Mouse (Mus musculus): ENCODE measurements around the gene Kras. TPM values are rescaled to one million over a fixed set of nuclear protein-coding genes. Genes with fewer than 3 reads are reported as not detected.

Gene Kras
- polyA plus RNA-seq, 1 experiment, result 54.3 TPM

DNA sequence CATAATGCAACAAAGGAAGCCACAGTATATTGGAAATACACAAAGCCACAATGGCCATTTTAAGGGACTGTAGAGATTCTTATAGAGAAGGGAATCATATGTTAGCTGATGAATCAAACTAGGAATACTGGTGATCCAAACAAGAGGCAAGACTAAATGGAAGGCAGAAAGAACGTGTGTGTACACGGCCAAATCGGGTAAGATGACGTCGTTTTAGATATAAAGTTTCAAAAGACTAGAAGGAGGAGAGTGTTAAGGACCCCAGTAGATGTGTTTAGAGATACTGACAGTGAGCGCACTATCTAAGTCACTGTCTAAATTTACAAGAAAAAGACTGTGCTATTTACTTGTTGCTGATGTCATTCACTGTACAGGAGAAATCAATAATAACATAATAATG lies 25.8 kb downstream of the Kras start:
- H3K4me3 ChIP-seq (replicated peaks), result no peak overlapping the region
- H3K27me3 ChIP-seq (replicated peaks), result no peaks in the 10 kb centered on the region
- H3K4me1 ChIP-seq, result no peaks in the 10 kb centered on the region
- peaks cover 93% of the 10 kb centered on the region for H3K36me3 ChIP-seq (replicated peaks; ENCODE audit: low read length)
- H3K9me3 ChIP-seq, result no peaks in the 10 kb centered on the region
- TF ChIP-seq GATA1 (IDR thresholded peaks at IDR 0.05; ENCODE audit: borderline replicate concordance, low read length) (no peak), FLI1 (IDR thresholded peaks at IDR 0.05; ENCODE audit: low read length) (no peak)

GRCm38 (mm10) chr6:145215826-145216225 lies 34.2 kb downstream of the Kras start:
- H3K4me1 ChIP-seq, result peaks cover 31% of the 10 kb centered on the region
- no peaks in the 10 kb centered on the region for H3K9me3 ChIP-seq
- peaks cover 83% of the 10 kb centered on the region for H3K36me3 ChIP-seq (replicated peaks; ENCODE audit: low read length)
- H3K27me3 ChIP-seq (replicated peaks), result no peaks in the 10 kb centered on the region
- no peak overlapping the region for H3K4me3 ChIP-seq (replicated peaks)
- TF ChIP-seq GATA1 (IDR thresholded peaks at IDR 0.05; ENCODE audit: borderline replicate concordance, low read length) (no peak), FLI1 (IDR thresholded peaks at IDR 0.05; ENCODE audit: low read length) (no peak)

GRCm38 (mm10) chr6:145213916-145214315 lies 36.1 kb downstream of the Kras start:
- no peak overlapping the region for H3K4me3 ChIP-seq (replicated peaks)
- no peaks in the 10 kb centered on the region for H3K27me3 ChIP-seq (replicated peaks)
- TF ChIP-seq GATA1 (IDR thresholded peaks at IDR 0.05; ENCODE audit: borderline replicate concordance, low read length), result no peak
- TF ChIP-seq FLI1 (IDR thresholded peaks at IDR 0.05; ENCODE audit: low read length), result no peak
- no peaks in the 10 kb centered on the region for H3K9me3 ChIP-seq
- peaks cover 40% of the 10 kb centered on the region for H3K4me1 ChIP-seq
- H3K36me3 ChIP-seq (replicated peaks; ENCODE audit: low read length), result peaks cover 65% of the 10 kb centered on the region

DNA sequence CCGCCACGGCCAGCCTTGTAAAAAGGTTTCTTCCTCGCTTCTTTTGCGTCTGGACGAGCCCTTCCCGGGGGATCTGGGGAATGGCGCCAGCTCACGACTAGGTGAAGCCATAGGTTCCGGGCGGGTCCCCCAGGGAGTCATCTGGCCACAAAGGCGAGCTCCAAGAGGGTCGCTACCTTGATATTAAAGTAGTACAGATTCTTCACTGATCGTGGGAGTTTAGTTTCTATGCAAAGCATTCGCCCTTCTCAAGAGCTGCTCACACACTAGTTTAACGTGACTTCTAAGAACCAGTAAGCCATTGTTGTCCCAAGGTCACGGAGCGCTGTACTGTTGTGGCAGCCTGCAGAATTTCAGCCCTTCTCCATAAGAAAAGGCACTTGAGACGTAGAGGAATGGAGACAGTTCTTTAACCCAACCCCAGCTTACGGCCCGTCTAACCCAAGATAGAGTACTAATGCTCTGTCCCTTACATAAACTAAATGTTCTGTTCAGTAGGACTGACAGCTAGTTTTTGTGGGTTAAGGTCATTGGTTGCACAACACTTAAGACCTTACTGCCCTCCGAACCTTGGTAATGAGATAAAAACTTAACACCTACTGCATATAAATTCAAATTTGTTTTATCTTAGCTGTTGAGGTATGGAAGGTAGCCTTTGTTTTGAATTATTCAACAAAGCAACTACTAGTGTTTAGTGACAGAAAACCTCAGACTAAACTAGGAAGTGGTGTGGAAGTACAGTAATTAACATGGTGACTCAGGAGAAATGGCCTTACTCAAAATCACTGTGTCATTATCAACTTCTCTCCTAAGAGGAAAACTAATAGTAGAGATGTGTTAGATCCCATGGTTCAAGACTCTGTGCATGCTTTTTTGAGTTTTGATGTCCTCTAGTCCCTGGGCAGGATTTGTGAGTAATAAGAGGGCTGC lies 38.4 kb downstream of the Kras start:
- peaks cover 42% of the 10 kb centered on the region for H3K36me3 ChIP-seq (replicated peaks; ENCODE audit: low read length)
- H3K27me3 ChIP-seq (replicated peaks), result no peaks in the 10 kb centered on the region
- no peaks in the 10 kb centered on the region for H3K9me3 ChIP-seq
- H3K4me1 ChIP-seq, result peaks cover 40% of the 10 kb centered on the region
- TF ChIP-seq FLI1 (IDR thresholded peaks at IDR 0.05; ENCODE audit: low read length) (no peak), GATA1 (IDR thresholded peaks at IDR 0.05; ENCODE audit: borderline replicate concordance, low read length) (no peak)
- H3K4me3 ChIP-seq (replicated peaks), result peak overlapping the region; percentile 95

- TF ChIP-seq GATA1 (IDR thresholded peaks at IDR 0.05; ENCODE audit: borderline replicate concordance, low read length) (no peak), FLI1 (IDR thresholded peaks at IDR 0.05; ENCODE audit: low read length) (peak; percentile 71)
- peak within 1 kb of the TSS; percentile 95 for H3K4me3 ChIP-seq (replicated peaks)
- H3K36me3 ChIP-seq (replicated peaks; ENCODE audit: low read length), result peaks cover 35% of the 10 kb centered on the region
Observed at GRCm38 (mm10) chr6:145210816-145211338, 39.2 kb downstream of the Kras start, which contains the start of the genes Casc1 and Etfrf1. Gene Casc1 (minus strand): TSS chr6:145211005. Gene Etfrf1 (plus strand): TSS chr6:145211134.

GRCm38 (mm10) chr6:145210056-145210680 lies 39.9 kb downstream of the Kras start:
- Histone ChIP-seq H3K9me3 (no peaks in the 10 kb centered on the region), H3K27me3 (replicated peaks) (no peaks in the 10 kb centered on the region), H3K36me3 (replicated peaks; ENCODE audit: low read length) (peaks cover 27% of the 10 kb centered on the region), H3K4me1 (peaks cover 40% of the 10 kb centered on the region), H3K4me3 (replicated peaks) (peak overlapping the region; percentile 95)
- TF ChIP-seq FLI1 (IDR thresholded peaks at IDR 0.05; ENCODE audit: low read length), result no peak
- no peak for TF ChIP-seq GATA1 (IDR thresholded peaks at IDR 0.05; ENCODE audit: borderline replicate concordance, low read length)

More at GRCm38 (mm10) chr6:145210816-145211338, 39.2 kb downstream of the Kras start, which contains the start of the genes Casc1 and Etfrf1:
- no peaks in the 10 kb centered on the region for H3K27me3 ChIP-seq (replicated peaks)
- H3K9me3 ChIP-seq, result no peaks in the 10 kb centered on the region
- peaks cover 40% of the 10 kb centered on the region for H3K4me1 ChIP-seq

GRCm38 (mm10) chr6:145205142-145205541 lies 44.9 kb downstream of the Kras start:
- Histone ChIP-seq H3K27me3 (replicated peaks) (no peaks in the 10 kb centered on the region), H3K4me1 (peaks cover 4% of the 10 kb centered on the region), H3K4me3 (replicated peaks) (no peak overlapping the region), H3K9me3 (no peaks in the 10 kb centered on the region), H3K36me3 (replicated peaks; ENCODE audit: low read length) (no peaks in the 10 kb centered on the region)
- no peak for TF ChIP-seq GATA1 (IDR thresholded peaks at IDR 0.05; ENCODE audit: borderline replicate concordance, low read length)
- no peak for TF ChIP-seq FLI1 (IDR thresholded peaks at IDR 0.05; ENCODE audit: low read length)

GRCm38 (mm10) chr6:145204440-145204839 lies 45.6 kb downstream of the Kras start:
- no peak overlapping the region for H3K4me3 ChIP-seq (replicated peaks)
- no peaks in the 10 kb centered on the region for H3K27me3 ChIP-seq (replicated peaks)
- TF ChIP-seq GATA1 (IDR thresholded peaks at IDR 0.05; ENCODE audit: borderline replicate concordance, low read length) (no peak), FLI1 (IDR thresholded peaks at IDR 0.05; ENCODE audit: low read length) (no peak)
- no peaks in the 10 kb centered on the region for H3K36me3 ChIP-seq (replicated peaks; ENCODE audit: low read length)
- no peaks in the 10 kb centered on the region for H3K9me3 ChIP-seq
- H3K4me1 ChIP-seq, result no peaks in the 10 kb centered on the region

DNA sequence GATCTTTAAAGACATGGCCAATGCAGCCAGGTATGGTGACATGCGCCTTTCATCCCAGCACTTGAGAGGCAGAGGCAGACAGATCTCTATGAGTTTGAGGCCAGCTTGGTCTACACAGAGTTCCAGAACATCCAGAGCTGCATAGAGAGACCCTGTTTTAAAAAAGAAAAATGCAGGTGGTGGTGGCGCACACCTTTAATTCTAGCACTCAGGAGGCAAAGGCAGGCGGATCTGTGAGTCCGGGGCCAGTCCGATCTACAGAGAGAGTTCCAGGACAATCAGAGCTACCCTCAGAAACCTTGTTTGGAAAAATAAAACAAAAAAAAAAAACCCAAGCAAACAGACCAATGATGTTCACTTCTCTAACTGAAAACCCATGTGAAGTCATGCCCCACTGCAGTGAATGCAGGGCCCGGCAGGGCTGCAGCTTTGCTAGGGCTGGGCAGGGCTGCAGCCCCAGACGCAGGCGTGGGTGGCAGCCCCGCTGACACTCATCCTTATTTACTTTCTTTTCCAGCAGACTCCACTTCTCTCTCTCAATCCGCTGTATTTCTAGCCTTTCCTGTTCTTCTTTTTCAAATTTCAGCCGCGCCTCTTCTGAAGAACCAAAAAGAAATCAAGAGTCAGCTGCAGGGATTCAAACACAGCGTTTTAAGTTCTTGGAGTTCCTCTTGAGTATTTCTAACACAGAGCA lies 47.5 kb downstream of the Kras start:
- Histone ChIP-seq H3K4me3 (replicated peaks) (no peak overlapping the region), H3K36me3 (replicated peaks; ENCODE audit: low read length) (no peaks in the 10 kb centered on the region), H3K27me3 (replicated peaks) (no peaks in the 10 kb centered on the region), H3K4me1 (no peaks in the 10 kb centered on the region), H3K9me3 (peaks cover 9% of the 10 kb centered on the region; the same call in 1 of the 2 replicates)
- TF ChIP-seq FLI1 (IDR thresholded peaks at IDR 0.05; ENCODE audit: low read length), result no peak
- no peak for TF ChIP-seq GATA1 (IDR thresholded peaks at IDR 0.05; ENCODE audit: borderline replicate concordance, low read length)

Data from megakaryocyte, embryonic 14.5 days (primary cell).